Mouse (Mus musculus): Measurements from ENCODE around the gene Pik3cg. TPM values are rescaled to one million over a fixed set of nuclear protein-coding genes. Genes with fewer than 3 reads are reported as not detected.

Pik3cg gene
- total and polyA plus RNA-seq, 2 experiments from 2014 or later: 1.1 to 2.5 TPM

DNA sequence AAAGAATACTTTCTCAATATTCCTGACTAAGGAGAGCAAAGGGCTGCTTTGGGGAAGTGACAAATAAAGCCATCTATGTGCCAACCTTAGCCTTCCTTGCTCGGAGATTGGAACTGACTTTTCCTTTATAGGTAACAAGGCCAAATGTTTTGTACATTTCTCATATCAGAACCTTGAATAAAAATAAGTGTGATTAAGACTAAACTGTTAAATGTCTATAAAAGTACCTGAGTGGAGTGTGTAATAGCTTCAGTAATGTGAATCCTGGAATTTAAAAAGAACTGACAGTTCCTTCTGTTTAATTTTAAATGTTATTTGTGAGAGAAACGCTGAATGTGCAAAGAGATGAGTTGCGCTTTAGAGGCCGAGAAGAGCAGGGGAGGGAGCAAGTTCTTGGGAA lies 13.5 kb downstream of the Pik3cg start:
- Histone ChIP-seq H3K27ac (no peak overlapping the region), H3K4me3 (ENCODE audit: low read length) (no peak overlapping the region), H3K36me3 (ENCODE audit: insufficient read depth, low read length) (no peaks in the 10 kb centered on the region), H3K27me3 (ENCODE audit: insufficient read depth, low read length) (no peaks in the 10 kb centered on the region), H3K4me1 (ENCODE audit: insufficient read depth, low read length) (no peaks in the 10 kb centered on the region), H3K9me3 (ENCODE audit: low read length) (no peaks in the 10 kb centered on the region), H3K9ac (replicated peaks; ENCODE audit: low read length) (no peak overlapping the region), H3K4me2 (ENCODE audit: low read depth, low read length) (no peak overlapping the region)
- ATAC-seq: no peak
- no peak for TF ChIP-seq CTCF (IDR thresholded peaks at IDR 0.05; ENCODE audit: low read depth)
- no peak for DNase-seq (ENCODE audit: low spot score)
- 87% methylated on average over 4 of the region's 4 CpGs for WGBS

- no peak overlapping the region for H3K4me2 ChIP-seq (ENCODE audit: low read depth, low read length)
- H3K27me3 ChIP-seq (ENCODE audit: insufficient read depth, low read length): no peaks in the 10 kb centered on the region
- ATAC-seq: no peak
- H3K4me3 ChIP-seq (ENCODE audit: low read length): no peak overlapping the region
- H3K36me3 ChIP-seq (ENCODE audit: insufficient read depth, low read length): no peaks in the 10 kb centered on the region
- TF ChIP-seq CTCF (IDR thresholded peaks at IDR 0.05; ENCODE audit: low read depth): no peak
- no peaks in the 10 kb centered on the region for H3K9me3 ChIP-seq (ENCODE audit: low read length)
- H3K27ac ChIP-seq: no peak overlapping the region
- WGBS: 81% methylated on average over 1 of the region's 1 CpGs
- no peaks in the 10 kb centered on the region for H3K4me1 ChIP-seq (ENCODE audit: insufficient read depth, low read length)
- DNase-seq (ENCODE audit: low spot score): no peak
- H3K9ac ChIP-seq (replicated peaks; ENCODE audit: low read length): no peak overlapping the region
Measured at GRCm38 (mm10) chr12:32194358-32194757, 14.1 kb downstream of the Pik3cg start.

DNA sequence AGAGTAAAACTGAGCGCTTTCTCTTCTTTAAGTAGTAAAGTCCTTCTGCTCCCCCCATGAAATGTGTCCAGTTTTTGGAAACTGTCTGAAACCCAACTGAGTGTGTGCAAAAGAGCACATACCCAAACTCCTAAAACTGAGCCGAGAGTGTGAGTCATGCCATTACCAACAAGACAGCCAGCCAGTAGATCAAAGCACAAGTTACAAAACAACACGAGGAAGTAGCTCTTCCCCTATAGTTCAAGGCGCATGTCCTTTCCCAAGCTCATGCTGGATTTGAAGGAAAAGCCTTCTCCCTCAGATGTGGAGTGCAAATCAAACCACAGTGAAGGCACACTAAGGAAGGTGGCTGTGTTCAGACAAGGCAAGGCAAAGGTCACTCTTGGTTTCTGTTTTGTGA lies 17.5 kb downstream of the Pik3cg start:
- Histone ChIP-seq H3K27me3 (ENCODE audit: insufficient read depth, low read length) (no peaks in the 10 kb centered on the region), H3K27ac (no peak overlapping the region), H3K9ac (replicated peaks; ENCODE audit: low read length) (no peak overlapping the region), H3K4me3 (ENCODE audit: low read length) (no peak overlapping the region), H3K4me1 (ENCODE audit: insufficient read depth, low read length) (no peaks in the 10 kb centered on the region), H3K36me3 (ENCODE audit: insufficient read depth, low read length) (no peaks in the 10 kb centered on the region), H3K9me3 (ENCODE audit: low read length) (no peaks in the 10 kb centered on the region), H3K4me2 (ENCODE audit: low read depth, low read length) (no peak overlapping the region)
- DNase-seq (ENCODE audit: low spot score) (no peak), ATAC-seq (no peak)
- WGBS: 80% methylated on average over 4 of the region's 4 CpGs
- TF ChIP-seq CTCF (IDR thresholded peaks at IDR 0.05; ENCODE audit: low read depth): no peak

DNA sequence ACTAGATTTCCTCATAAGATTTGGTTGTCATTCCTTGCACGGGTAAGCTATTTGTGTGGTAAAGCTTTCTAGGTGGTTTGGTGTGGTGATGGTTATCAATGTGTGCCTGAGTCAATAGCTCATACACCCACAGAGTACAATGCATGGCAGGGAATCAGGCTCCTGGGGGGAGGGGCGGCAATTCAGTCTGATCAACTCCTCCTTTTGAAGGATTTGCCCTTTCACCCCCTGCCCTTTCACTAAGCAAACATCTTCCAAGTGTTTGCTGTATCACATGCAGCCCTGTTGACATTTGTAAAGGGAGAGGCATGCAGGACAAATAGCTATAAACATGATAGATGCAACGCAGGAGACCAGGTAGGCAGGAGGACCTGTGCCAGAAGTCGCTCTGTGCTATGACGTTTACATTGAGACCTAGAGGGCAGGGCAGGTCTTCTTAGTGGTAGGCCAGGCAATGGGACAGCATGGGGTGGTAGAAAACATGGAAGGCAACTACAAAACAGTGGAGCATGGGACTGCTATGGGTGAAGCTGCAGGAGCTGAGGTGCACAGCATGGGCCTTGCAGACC lies 20.7 kb downstream of the Pik3cg start:
- Histone ChIP-seq H3K4me3 (ENCODE audit: low read length) (no peak overlapping the region), H3K27ac (no peak overlapping the region), H3K27me3 (ENCODE audit: insufficient read depth, low read length) (no peaks in the 10 kb centered on the region), H3K4me2 (ENCODE audit: low read depth, low read length) (no peak overlapping the region), H3K9ac (replicated peaks; ENCODE audit: low read length) (no peak overlapping the region), H3K36me3 (ENCODE audit: insufficient read depth, low read length) (no peaks in the 10 kb centered on the region), H3K9me3 (ENCODE audit: low read length) (no peaks in the 10 kb centered on the region), H3K4me1 (ENCODE audit: insufficient read depth, low read length) (no peaks in the 10 kb centered on the region)
- no peak for TF ChIP-seq CTCF (IDR thresholded peaks at IDR 0.05; ENCODE audit: low read depth)
- WGBS: 55% methylated on average over 5 of the region's 5 CpGs
- DNase-seq (ENCODE audit: low spot score) (no peak), ATAC-seq (no peak)

GRCm38 (mm10) chr12:32186627-32187255 lies 21.7 kb downstream of the Pik3cg start:
- DNase-seq (ENCODE audit: low spot score) (peak; percentile 18), ATAC-seq (no peak)
- Histone ChIP-seq H3K27me3 (ENCODE audit: insufficient read depth, low read length) (no peaks in the 10 kb centered on the region), H3K4me3 (ENCODE audit: low read length) (no peak overlapping the region), H3K9me3 (ENCODE audit: low read length) (no peaks in the 10 kb centered on the region), H3K9ac (replicated peaks; ENCODE audit: low read length) (no peak overlapping the region), H3K27ac (no peak overlapping the region), H3K4me1 (ENCODE audit: insufficient read depth, low read length) (no peaks in the 10 kb centered on the region), H3K36me3 (ENCODE audit: insufficient read depth, low read length) (no peaks in the 10 kb centered on the region), H3K4me2 (ENCODE audit: low read depth, low read length) (no peak overlapping the region)
- 89% methylated on average over 6 of the region's 6 CpGs for WGBS
- peak; percentile 30 for TF ChIP-seq CTCF (IDR thresholded peaks at IDR 0.05; ENCODE audit: low read depth)

DNA sequence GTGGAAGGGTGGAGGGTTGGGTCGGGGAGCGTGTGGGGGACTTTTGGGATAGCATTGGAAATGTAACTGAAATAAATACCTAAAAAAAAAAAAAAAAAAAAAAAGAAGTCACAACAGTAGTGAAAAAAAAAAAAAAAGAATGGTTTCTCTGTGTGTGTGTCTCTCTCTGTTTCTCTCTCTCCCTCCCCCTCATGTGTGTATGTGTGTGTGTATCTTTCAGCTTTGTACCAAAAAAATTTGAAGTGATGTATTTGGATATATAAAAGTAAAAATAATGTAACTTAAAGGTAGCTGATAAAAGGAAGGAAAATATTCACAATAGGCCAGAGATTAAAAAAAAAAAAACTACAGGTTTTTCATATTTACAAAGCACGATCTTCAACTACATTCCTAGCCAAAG lies 23.6 kb downstream of the Pik3cg start:
- no peak overlapping the region for H3K9ac ChIP-seq (replicated peaks; ENCODE audit: low read length)
- H3K27me3 ChIP-seq (ENCODE audit: insufficient read depth, low read length): no peaks in the 10 kb centered on the region
- TF ChIP-seq CTCF (IDR thresholded peaks at IDR 0.05; ENCODE audit: low read depth): no peak
- WGBS: 94% methylated on average over 3 of the region's 3 CpGs
- no peak for ATAC-seq
- no peak overlapping the region for H3K4me3 ChIP-seq (ENCODE audit: low read length)
- H3K4me2 ChIP-seq (ENCODE audit: low read depth, low read length): no peak overlapping the region
- no peaks in the 10 kb centered on the region for H3K4me1 ChIP-seq (ENCODE audit: insufficient read depth, low read length)
- no peaks in the 10 kb centered on the region for H3K9me3 ChIP-seq (ENCODE audit: low read length)
- DNase-seq (ENCODE audit: low spot score): no peak
- H3K27ac ChIP-seq: no peak overlapping the region
- H3K36me3 ChIP-seq (ENCODE audit: insufficient read depth, low read length): no peaks in the 10 kb centered on the region

- no peak for ATAC-seq
- no peak for TF ChIP-seq CTCF (IDR thresholded peaks at IDR 0.05; ENCODE audit: low read depth)
- H3K9me3 ChIP-seq (ENCODE audit: low read length): no peaks in the 10 kb centered on the region
- 72% methylated on average over 1 of the region's 1 CpGs for WGBS
- no peaks in the 10 kb centered on the region for H3K4me1 ChIP-seq (ENCODE audit: insufficient read depth, low read length)
- H3K36me3 ChIP-seq (ENCODE audit: insufficient read depth, low read length): no peaks in the 10 kb centered on the region
- no peak overlapping the region for H3K27ac ChIP-seq
- H3K27me3 ChIP-seq (ENCODE audit: insufficient read depth, low read length): no peaks in the 10 kb centered on the region
- no peak overlapping the region for H3K9ac ChIP-seq (replicated peaks; ENCODE audit: low read length)
- H3K4me3 ChIP-seq (ENCODE audit: low read length): no peak overlapping the region
- no peak overlapping the region for H3K4me2 ChIP-seq (ENCODE audit: low read depth, low read length)
- DNase-seq (ENCODE audit: low spot score): no peak
Measured at GRCm38 (mm10) chr12:32183584-32183983, 24.9 kb downstream of the Pik3cg start.

All from hindbrain, postnatal 0 days (tissue).